Mouse (Mus musculus) hindbrain, embryonic 16.5 days (tissue): ENCODE results near the gene Sohlh1. TPM values are rescaled to one million over a fixed set of nuclear protein-coding genes. Genes with fewer than 3 reads are reported as not detected.

ENCODE experiments used
- ATAC-seq: fragments of 200-750 bp; cut with Nextera tagmentation; 2 replicates; pipeline ENCODE4 v1.8.0; 2017; ENCODE audit warnings: moderate TSS enrichment, moderate library complexity
- H3K27ac ChIP-seq: fragments of 300-500 bp; sonication (generic); 2 replicates; pipeline ENCODE4 v1.5.1; 2014; ENCODE audit warnings: low read depth, mild to moderate bottlenecking, control low read depth, low read length, moderate library complexity
- H3K27me3 ChIP-seq: fragments of 300-500 bp; sonication (generic); replicated peaks from 2 replicates; pipeline ENCODE4 v1.6.1; 2014; ENCODE audit warnings: low read length; ENCODE audit not compliant: control insufficient read depth, insufficient read depth
- H3K36me3 ChIP-seq: fragments of 300-500 bp; sonication (generic); 2 replicates; pipeline ENCODE4 v1.6.1; 2014; ENCODE audit warnings: mild to moderate bottlenecking, low read length, moderate library complexity, mixed read lengths; ENCODE audit not compliant: control insufficient read depth, insufficient read depth
- H3K4me1 ChIP-seq: fragments of 300-500 bp; sonication (generic); 2 replicates; pipeline ENCODE4 v1.6.1; 2014; ENCODE audit warnings: low read depth, low read length; ENCODE audit not compliant: control insufficient read depth, insufficient read depth
- H3K4me2 ChIP-seq: fragments of 300-500 bp; sonication (generic); 2 replicates; pipeline ENCODE4 v1.6.1; 2014; ENCODE audit warnings: mild to moderate bottlenecking, low read length, control low read depth, moderate library complexity
- H3K4me3 ChIP-seq: fragments of 300-500 bp; sonication (generic); 2 replicates; pipeline ENCODE4 v1.5.1; 2014; ENCODE audit warnings: mild to moderate bottlenecking, low read length, control low read depth, moderate library complexity
- H3K9ac ChIP-seq: fragments of 300-500 bp; sonication (generic); 2 replicates; pipeline ENCODE4 v1.6.1; 2014; ENCODE audit warnings: low read depth, mild to moderate bottlenecking, control low read depth, low read length, moderate library complexity
- H3K9me3 ChIP-seq: fragments of 300-500 bp; sonication (generic); 2 replicates; pipeline ENCODE4 v1.6.1; 2014; ENCODE audit warnings: mild to moderate bottlenecking, low read length, moderate library complexity; ENCODE audit not compliant: control insufficient read depth
- WGBS: fragments of 180-500 bp; shearing (Covaris S2); extraction: QIAGEN DNeasy Blood & Tissue Kit; methylation state at CpG from one replicate; pipeline ENCODE4 v1.1.7; 2014; 5-methylcytosine and 5-hydroxymethylcytosine counted together
- polyA plus RNA-seq: library from polyadenylated mRNA; unstranded; fragments of >200 nt; fragmentation: Nextera tagmentation; extraction: Ambion mirVana; gene quantifications from 2 replicates; pipeline ENCODE4 v1.2.1, GENCODE M21; 2015

Sohlh1 gene
- polyA plus RNA-seq, 1 experiment from 2014 or later = not detected

- peak; percentile 34 for ATAC-seq
- H3K9me3 ChIP-seq = no peaks in the 10 kb centered on the region
- H3K4me3 ChIP-seq = peak overlapping the region; percentile 68
- peak overlapping the region; percentile 77 for H3K4me2 ChIP-seq
- no peak overlapping the region; the same call in 1 of the 2 replicates for H3K27ac ChIP-seq
- H3K4me1 ChIP-seq = peaks cover 12% of the 10 kb centered on the region
- H3K27me3 ChIP-seq = no peaks in the 10 kb centered on the region; the same call in 1 of the 2 replicates
- H3K36me3 ChIP-seq = no peaks in the 10 kb centered on the region
- peak overlapping the region; percentile 85 for H3K9ac ChIP-seq
- 23% methylated on average over 7 of the region's 7 CpGs for WGBS
Observed at GRCm38 (mm10) chr2:25877250-25877735, 30.2 kb upstream of the Sohlh1 start.

GRCm38 (mm10) chr2:25866656-25867055 lies 19.6 kb upstream of the Sohlh1 start:
- 66% methylated on average over 5 of the region's 5 CpGs for WGBS
- Histone ChIP-seq H3K4me2 (no peak overlapping the region), H3K9ac (no peak overlapping the region), H3K36me3 (no peaks in the 10 kb centered on the region), H3K27ac (no peak overlapping the region), H3K4me1 (peaks cover 27% of the 10 kb centered on the region), H3K9me3 (no peaks in the 10 kb centered on the region), H3K27me3 (no peaks in the 10 kb centered on the region), H3K4me3 (no peak overlapping the region)
- no peak for ATAC-seq

DNA sequence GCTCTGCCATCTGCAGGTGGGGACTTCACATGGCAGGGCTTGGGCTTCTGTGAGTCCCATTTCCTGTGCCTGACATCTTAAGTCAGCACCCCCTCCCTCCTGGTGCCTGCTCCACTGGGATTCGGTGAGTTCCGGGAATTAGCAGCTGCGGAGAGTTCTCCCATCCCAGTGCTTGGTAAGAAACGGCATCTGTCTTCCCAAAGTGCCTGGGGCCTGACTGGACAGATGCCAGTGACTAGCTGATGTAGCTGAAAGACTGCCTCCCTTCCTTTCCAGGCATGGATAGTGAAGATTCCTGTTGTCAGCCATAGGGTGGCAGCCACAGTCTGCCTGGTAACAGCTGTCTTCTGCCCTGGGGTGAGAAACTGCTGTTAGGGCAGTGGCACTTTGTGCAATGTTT lies 18.4 kb upstream of the Sohlh1 start:
- H3K4me3 ChIP-seq = no peak overlapping the region
- H3K27ac ChIP-seq = 0 out of 2 replicates have a peak overlapping the region, but pooled peaks have one; percentile 2
- no peak overlapping the region; the same call in 1 of the 2 replicates for H3K4me2 ChIP-seq
- WGBS = 9% methylated on average over 4 of the region's 4 CpGs
- no peaks in the 10 kb centered on the region for H3K9me3 ChIP-seq
- no peak overlapping the region for H3K9ac ChIP-seq
- H3K4me1 ChIP-seq = peaks cover 27% of the 10 kb centered on the region
- H3K27me3 ChIP-seq = no peaks in the 10 kb centered on the region
- peak; percentile 60; the same call in 1 of the 2 replicates for ATAC-seq
- H3K36me3 ChIP-seq = no peaks in the 10 kb centered on the region

- Histone ChIP-seq H3K36me3 (no peaks in the 10 kb centered on the region), H3K27me3 (no peaks in the 10 kb centered on the region), H3K4me3 (peak overlapping the region; percentile 59), H3K9ac (peak overlapping the region; percentile 65), H3K27ac (no peak overlapping the region), H3K4me2 (peak overlapping the region; percentile 97), H3K9me3 (no peaks in the 10 kb centered on the region), H3K4me1 (peaks cover 27% of the 10 kb centered on the region)
- ATAC-seq = no peak; the same call in 1 of the 2 replicates
- WGBS = 5% methylated on average over 18 of the region's 18 CpGs
Observed at GRCm38 (mm10) chr2:25864230-25864629, 17.2 kb upstream of the Sohlh1 start.

DNA sequence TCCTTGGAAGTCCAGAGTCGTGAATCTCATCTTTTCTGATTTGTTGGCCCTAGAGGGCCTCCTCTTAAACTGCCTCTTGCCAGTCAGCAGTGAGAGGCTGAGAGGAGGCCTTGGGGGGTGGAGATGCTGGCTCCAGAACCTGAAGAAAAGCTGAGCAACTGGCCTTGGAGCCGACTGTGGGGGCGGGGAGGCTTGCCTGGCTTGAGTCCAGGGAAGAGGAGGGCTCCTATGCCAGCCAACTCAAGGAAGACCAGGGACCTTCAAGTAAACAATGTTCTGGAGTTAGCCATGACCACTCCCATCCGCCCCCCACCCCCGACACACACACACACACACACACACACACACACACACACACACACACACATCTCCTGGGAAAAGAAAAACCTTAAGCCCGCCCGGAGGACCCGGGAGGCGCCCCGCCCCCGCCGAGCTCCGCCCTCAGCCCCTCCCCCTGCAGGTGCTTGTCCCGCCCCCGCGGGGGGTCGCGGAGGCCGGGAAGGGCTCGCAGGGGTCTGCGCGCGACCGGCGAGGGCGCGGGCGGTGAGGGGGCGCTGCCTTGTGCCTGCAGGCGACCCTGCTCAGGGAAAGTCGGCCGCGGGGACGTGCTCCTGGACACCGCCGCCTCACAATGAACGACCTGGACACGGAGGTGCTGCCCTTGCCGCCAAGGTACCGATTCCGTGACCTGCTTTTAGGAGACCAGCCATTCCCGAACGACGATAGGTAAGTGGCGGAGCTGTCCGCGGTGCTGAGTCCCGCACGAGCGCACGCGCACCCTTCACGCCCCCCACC lies 16.5 kb upstream of the Sohlh1 start, which contains the start of gene Kcnt1:
Gene Kcnt1, plus strand, starts transcription at position 398 of the 795 bp plus-strand sequence.
- Histone ChIP-seq H3K9ac (peak within 1 kb of the TSS; percentile 65), H3K36me3 (no peaks in the 10 kb centered on the region), H3K4me3 (peak within 1 kb of the TSS; percentile 59), H3K27ac (no peak within 1 kb of the TSS; the same call in 1 of the 2 replicates), H3K4me2 (peak within 1 kb of the TSS; percentile 97), H3K27me3 (no peaks in the 10 kb centered on the region), H3K4me1 (peaks cover 27% of the 10 kb centered on the region), H3K9me3 (no peaks in the 10 kb centered on the region)
- under 1% methylated on average over 41 of the region's 53 CpGs for WGBS
- ATAC-seq = peak; percentile 47; the same call in 1 of the 2 replicates

DNA sequence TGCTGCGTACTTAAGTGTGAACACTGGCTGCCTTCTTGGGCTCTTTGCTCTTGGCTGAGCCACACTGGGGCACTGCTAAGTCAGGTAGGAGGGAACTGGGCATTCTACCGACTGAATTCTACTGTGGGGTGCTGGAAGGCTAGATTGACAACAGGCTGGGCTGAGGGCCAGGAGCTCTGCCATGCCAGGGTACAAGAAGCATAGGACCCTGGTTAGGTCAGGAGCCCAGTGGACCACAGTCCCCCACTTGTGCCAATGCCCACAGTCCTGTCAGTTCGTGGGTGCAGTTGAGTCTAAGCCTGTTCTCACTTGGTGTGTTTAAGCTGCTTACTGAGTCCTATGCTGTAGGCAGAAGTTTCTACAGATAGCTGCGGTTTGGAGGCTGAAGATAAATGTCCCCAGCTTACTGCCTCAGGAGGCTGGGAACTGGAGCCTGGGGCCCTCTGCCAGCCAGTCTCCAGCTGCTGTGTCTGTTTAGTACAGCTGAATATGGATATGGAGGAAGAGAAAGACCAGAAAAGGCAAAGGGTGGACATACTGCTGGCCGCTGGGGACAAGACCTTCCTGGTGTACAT lies 15.7 kb upstream of the Sohlh1 start:
- ATAC-seq = peak; percentile 22; the same call in 1 of the 2 replicates
- WGBS = 59% methylated on average over 5 of the region's 5 CpGs

DNA sequence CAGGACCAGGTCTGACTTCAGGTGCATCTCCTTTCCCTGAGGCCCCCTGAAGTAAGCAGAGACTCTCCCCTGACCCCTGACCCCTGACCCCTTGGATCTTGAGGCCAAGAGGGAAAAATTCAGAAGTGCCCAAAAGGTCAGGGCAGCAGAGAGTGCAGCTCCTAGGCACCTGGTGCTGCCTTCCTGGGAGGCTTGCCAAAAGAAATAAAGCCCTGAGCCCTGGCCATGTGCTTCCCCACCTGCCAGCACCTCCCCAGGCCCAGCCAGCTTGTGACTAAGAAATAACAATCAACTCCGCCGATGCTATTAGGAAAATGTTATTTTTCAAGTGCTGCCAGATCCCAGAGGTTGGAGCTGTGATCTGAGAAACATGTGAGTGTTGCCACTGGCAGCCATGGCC lies 15.0 kb upstream of the Sohlh1 start:
- Histone ChIP-seq H3K9me3 (no peaks in the 10 kb centered on the region), H3K4me3 (no peak overlapping the region), H3K27me3 (no peaks in the 10 kb centered on the region), H3K4me1 (peaks cover 27% of the 10 kb centered on the region), H3K4me2 (no peak overlapping the region), H3K36me3 (no peaks in the 10 kb centered on the region), H3K27ac (no peak overlapping the region), H3K9ac (no peak overlapping the region)
- ATAC-seq = no peak
- WGBS = 71% methylated on average over 2 of the region's 2 CpGs

More for the DNA sequence above, 15.7 kb upstream of the Sohlh1 start:
- Histone ChIP-seq H3K4me2 (peak overlapping the region; percentile 97), H3K4me1 (peaks cover 27% of the 10 kb centered on the region), H3K9ac (peak overlapping the region; percentile 19), H3K27me3 (no peaks in the 10 kb centered on the region), H3K36me3 (no peaks in the 10 kb centered on the region), H3K4me3 (no peak overlapping the region; the same call in 1 of the 2 replicates), H3K9me3 (no peaks in the 10 kb centered on the region), H3K27ac (no peak overlapping the region; the same call in 1 of the 2 replicates)

DNA sequence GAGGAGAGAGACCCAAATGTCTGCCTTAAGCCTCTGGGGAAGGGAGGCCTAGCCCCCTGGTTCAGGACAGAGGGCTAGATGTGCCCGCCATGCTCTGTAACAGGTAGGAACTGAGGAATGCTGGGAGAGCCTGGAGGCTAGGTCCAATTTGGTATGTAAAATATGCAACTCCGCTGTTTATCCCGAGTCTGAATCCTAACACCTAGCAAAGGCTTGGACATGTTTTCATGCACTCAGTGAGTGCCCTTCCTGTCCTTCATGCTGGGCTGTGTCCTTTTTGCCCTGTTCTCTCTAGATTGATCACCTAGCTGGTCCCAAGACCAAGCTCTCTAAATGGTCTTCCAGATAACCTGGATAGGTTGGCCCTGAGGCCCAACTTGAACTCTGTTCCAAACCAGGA lies 12.8 kb upstream of the Sohlh1 start:
- H3K27ac ChIP-seq = no peak overlapping the region

GRCm38 (mm10) chr2:25853998-25854397 lies 7.0 kb upstream of the Sohlh1 start:
- Histone ChIP-seq H3K4me1 (no peaks in the 10 kb centered on the region), H3K27me3 (no peaks in the 10 kb centered on the region), H3K4me3 (no peak overlapping the region), H3K36me3 (no peaks in the 10 kb centered on the region), H3K9me3 (no peaks in the 10 kb centered on the region), H3K27ac (no peak overlapping the region), H3K4me2 (no peak overlapping the region), H3K9ac (no peak overlapping the region)
- WGBS = 80% methylated on average over 5 of the region's 5 CpGs
- no peak for ATAC-seq

More for the DNA sequence above, 12.8 kb upstream of the Sohlh1 start:
- H3K4me1 ChIP-seq = peaks cover 21% of the 10 kb centered on the region
- no peak for ATAC-seq
- H3K9ac ChIP-seq = no peak overlapping the region
- no peak overlapping the region for H3K4me3 ChIP-seq
- H3K9me3 ChIP-seq = no peaks in the 10 kb centered on the region
- no peaks in the 10 kb centered on the region for H3K27me3 ChIP-seq
- WGBS = 89% methylated on average over 3 of the region's 3 CpGs
- no peaks in the 10 kb centered on the region for H3K36me3 ChIP-seq
- H3K4me2 ChIP-seq = no peak overlapping the region
